8 mouse cellular contexts compared by ENCODE assay signal in genomic region chr17:25013606-25014501, GRCm38 (mm10). TPM values are rescaled to one million over a fixed set of nuclear protein-coding genes. Genes with fewer than 3 reads are reported as not detected.
DNase-seq lines count a peak whose midpoint lies in the region; ATAC-seq and TF ChIP-seq lines count a peak whose summit lies in the region.

No protein-coding gene starts in this region.

- no peaks in the 10 kb centered on the region for H3K4me1 ChIP-seq in ES-Bruce4 (ENCODE audit: control insufficient read depth, insufficient read depth, low read length)
- H3K4me1 ChIP-seq in heart, postnatal 0 days (ENCODE audit: control insufficient read depth, insufficient read depth): peaks cover 9% of the 10 kb centered on the region

- H3K9me3 ChIP-seq in ES-Bruce4 (replicated peaks; ENCODE audit: control insufficient read depth, insufficient read depth, low read length, poor library complexity, severe bottlenecking): no peaks in the 10 kb centered on the region
- H3K9me3 ChIP-seq in heart, postnatal 0 days (replicated peaks; ENCODE audit: control insufficient read depth, low read length): no peaks in the 10 kb centered on the region

- peak overlapping the region; percentile 83 for H3K4me2 ChIP-seq in heart, postnatal 0 days (ENCODE audit: low read depth, low read length)

- ATAC-seq in erythroblast, adult 5-6 weeks (replicated peaks; ENCODE audit: low FRiP score, poor library complexity, severe bottlenecking): peak; percentile 8
- ATAC-seq in heart, postnatal 0 days (ENCODE audit: insufficient read depth, low read depth): no peak

- no peak overlapping the region for H3K27ac ChIP-seq in ES-Bruce4 (ENCODE audit: insufficient read depth, low read length)
- H3K27ac ChIP-seq in heart, postnatal 0 days (ENCODE audit: low read depth): peak overlapping the region; percentile 88

- no peaks in the 10 kb centered on the region for H3K27me3 ChIP-seq in ES-Bruce4 (ENCODE audit: control insufficient read depth, insufficient read depth, low read length, poor library complexity, severe bottlenecking)
- H3K27me3 ChIP-seq in heart, postnatal 0 days (ENCODE audit: control insufficient read depth, insufficient read depth, low read length): no peaks in the 10 kb centered on the region

- DNase-seq in adrenal gland, postnatal 10 days: peak; percentile 54
- DNase-seq in heart, postnatal 0 days (ENCODE audit: low spot score): peak; percentile 36
- peak; percentile 52 to 66 for DNase-seq in kidney, postnatal 4 days
- peak; percentile 38 for DNase-seq in mesoderm, embryonic 11.5 days (ENCODE audit: low read depth, low spot score)
- DNase-seq in spleen, postnatal 10 days (ENCODE audit: low spot score in 2 of 2): peak; percentile 64 to 67
- no peak for DNase-seq in layer of hippocampus, adult 11-12 months (ENCODE audit: low spot score)

- H3K4me3 ChIP-seq in ES-Bruce4 (ENCODE audit: low read depth, low read length): peak overlapping the region; percentile 80
- H3K4me3 ChIP-seq in heart, postnatal 0 days (ENCODE audit: low read depth, low read length): peak overlapping the region; percentile 76

- TF ChIP-seq EP300 in ES-Bruce4 (IDR thresholded peaks at IDR 0.05; ENCODE audit: insufficient read depth, low read depth, low read length): no peak
- no peak for TF ChIP-seq EP300 in heart, postnatal 0 days (IDR thresholded peaks at IDR 0.05; ENCODE audit: low read depth)

- TF ChIP-seq POLR2A in ES-Bruce4 (IDR thresholded peaks at IDR 0.05; ENCODE audit: insufficient read depth, low read length): no peak

- under 1% methylated on average over 80 of the region's 81 CpGs for WGBS in heart, postnatal 0 days

- peak overlapping the region; percentile 86 for H3K9ac ChIP-seq in ES-Bruce4 (ENCODE audit: low read depth, poor library complexity, severe bottlenecking)
- H3K9ac ChIP-seq in heart, postnatal 0 days (replicated peaks; ENCODE audit: low read depth, low read length): peak overlapping the region; percentile 96

- peaks cover 20% of the 10 kb centered on the region for H3K36me3 ChIP-seq in ES-Bruce4 (ENCODE audit: control insufficient read depth, insufficient read depth, low read length, poor library complexity, severe bottlenecking)
- H3K36me3 ChIP-seq in heart, postnatal 0 days (replicated peaks; ENCODE audit: control insufficient read depth, insufficient read depth, low read length): peaks cover 31% of the 10 kb centered on the region

- TF ChIP-seq CTCF in ES-Bruce4 (IDR thresholded peaks at IDR 0.05; ENCODE audit: low read depth, low read length): no peak
- TF ChIP-seq CTCF in heart, postnatal 0 days (IDR thresholded peaks at IDR 0.05; ENCODE audit: low read depth): no peak

RNA-seq across cellular contexts. Expression of gene Cramp1l, which starts 1.7 kb away (rescaled TPM):
- 18.1 and 19.4 TPM in 2 replicates for polyA plus RNA-seq in ES-Bruce4 (2011; ENCODE audit: insufficient read depth, insufficient read length, low read depth, missing spikeins)
- total RNA-seq in adrenal gland, postnatal 10 days (2021): 10 to 100 TPM; 18.7 to 20.0 TPM
- total RNA-seq in erythroblast, adult 5-6 weeks (2015; ENCODE audit: low replicate concordance): 16.7 and 18.0 TPM in 2 replicates
- 16.2 and 19.0 TPM in 2 replicates for total RNA-seq in erythroblast, adult 5-6 weeks (2017; ENCODE audit: low replicate concordance)
- 12.0 and 13.5 TPM in 2 replicates for total RNA-seq in heart, postnatal 0 days (2014; rRNA removed; ENCODE audit: low replicate concordance)
- 2.2 and 2.4 TPM in 2 replicates for polyA plus RNA-seq in heart, postnatal 0 days (2015; fragmentation: Nextera tagmentation; extraction: Ambion mirVana)

RNA-seq across cellular contexts. Expression of gene Ift140, which starts 2.0 kb away (rescaled TPM):
- 24.2 and 32.6 TPM in 2 replicates for polyA plus RNA-seq in ES-Bruce4 (2011; ENCODE audit: insufficient read depth, insufficient read length, low read depth, missing spikeins)
- total RNA-seq in adrenal gland, postnatal 10 days (2021): 10 to 100 TPM; 25.0 to 28.2 TPM
- 61.9 and 62.3 TPM in 2 replicates for total RNA-seq in erythroblast, adult 5-6 weeks (2015; ENCODE audit: low replicate concordance)
- total RNA-seq in erythroblast, adult 5-6 weeks (2017; ENCODE audit: low replicate concordance): 158 and 187 TPM in 2 replicates
- 11.7 and 13.4 TPM in 2 replicates for total RNA-seq in heart, postnatal 0 days (2014; rRNA removed; ENCODE audit: low replicate concordance)
- 4.0 and 4.6 TPM in 2 replicates for polyA plus RNA-seq in heart, postnatal 0 days (2015; fragmentation: Nextera tagmentation; extraction: Ambion mirVana)

RNA-seq across cellular contexts. Expression of gene Jpt2, which starts 53.4 kb away (rescaled TPM):
- polyA plus RNA-seq in ES-Bruce4 (2011; ENCODE audit: insufficient read depth, insufficient read length, low read depth, missing spikeins): 220 and 226 TPM in 2 replicates
- 10 to 100 TPM; 38.4 to 44.4 TPM for total RNA-seq in adrenal gland, postnatal 10 days (2021)
- total RNA-seq in erythroblast, adult 5-6 weeks (2015; ENCODE audit: low replicate concordance): 20.8 and 28.6 TPM in 2 replicates
- 22.9 and 40.1 TPM in 2 replicates for total RNA-seq in erythroblast, adult 5-6 weeks (2017; ENCODE audit: low replicate concordance)
- 22.4 and 46.5 TPM in 2 replicates for total RNA-seq in heart, postnatal 0 days (2014; rRNA removed; ENCODE audit: low replicate concordance)
- 21.2 and 24.4 TPM in 2 replicates for polyA plus RNA-seq in heart, postnatal 0 days (2015; fragmentation: Nextera tagmentation; extraction: Ambion mirVana)
